Mouse (Mus musculus) effector memory CD4-positive, alpha-beta T cell, adult 5 months (primary cell): ENCODE data around the gene Pih1d2. TPM values are rescaled to one million over a fixed set of nuclear protein-coding genes. Genes with fewer than 3 reads are reported as not detected.

ENCODE experiments used
- polyA plus RNA-seq: library from polyadenylated mRNA; unstranded; fragments of 100-300 nt; shearing (Covaris generic); gene quantifications from one replicate; pipeline ENCODE4 v1.2.1, GENCODE M21; 2017

Gene Pih1d2
- not detected for polyA plus RNA-seq

GRCm38 (mm10) chr9:50616766-50617603, at the start of gene Pih1d2, which contains the start of gene Nkapd1:
TSS of gene Pih1d2 (plus strand) at chr9:50617321.
TSS of gene Nkapd1 (minus strand) at chr9:50617464.

GRCm38 (mm10) chr9:50603189-50603997, 13.7 kb upstream of the Pih1d2 start, which contains the start of the genes Sdhd and Timm8b:
TSS of gene Sdhd (minus strand) at chr9:50603812.
TSS of gene Timm8b (plus strand) at chr9:50603910.

GRCm38 (mm10) chr9:50659392-50660217, 42.5 kb downstream of the Pih1d2 start, which contains the start of gene Dlat:
TSS of gene Dlat (minus strand) at chr9:50659780.

Other genes with a start within 250 kb of the Pih1d2 start
- gene Plet1, start 122.8 kb upstream of the Pih1d2 start, polyA plus RNA-seq: not detected
- gene Pts, start 88.6 kb upstream of the Pih1d2 start, polyA plus RNA-seq: 52.5 TPM
- 3.7 TPM for gene Il18, start 62.5 kb upstream of the Pih1d2 start, polyA plus RNA-seq
- 0.17 TPM for gene Bco2, start 62.1 kb upstream of the Pih1d2 start, polyA plus RNA-seq
- not detected for gene Tex12, start 56.0 kb upstream of the Pih1d2 start, polyA plus RNA-seq
- gene Sdhd, start 13.5 kb upstream of the Pih1d2 start, polyA plus RNA-seq: 80.5 TPM
- 54.4 TPM for gene Timm8b, start 13.4 kb upstream of the Pih1d2 start, polyA plus RNA-seq
- gene Nkapd1, start 143 bp downstream of the Pih1d2 start, polyA plus RNA-seq: 23.9 TPM
- 33.5 TPM for gene Dlat, start 42.5 kb downstream of the Pih1d2 start, polyA plus RNA-seq
- gene Dixdc1, start 122.2 kb downstream of the Pih1d2 start, polyA plus RNA-seq: not detected
- not detected for gene 2310030G06Rik, start 129.2 kb downstream of the Pih1d2 start, polyA plus RNA-seq
- gene Cryab, start 134.0 kb downstream of the Pih1d2 start, polyA plus RNA-seq: not detected
- gene Hspb2, start 135.0 kb downstream of the Pih1d2 start, polyA plus RNA-seq: not detected
- 9.1 TPM for gene Fdxacb1, start 150.9 kb downstream of the Pih1d2 start, polyA plus RNA-seq
- gene Alg9, start 157.7 kb downstream of the Pih1d2 start, polyA plus RNA-seq: 19.0 TPM
- gene 1110032A03Rik, start 158.2 kb downstream of the Pih1d2 start, polyA plus RNA-seq: 10.6 TPM
- gene Ppp2r1b, start 228.0 kb downstream of the Pih1d2 start, polyA plus RNA-seq: 51.8 TPM